Mouse (Mus musculus): Measurements from ENCODE around the gene Glra4.
"Not testable (repeated sequence)": the region's sequence is repeated elsewhere in the genome, so short reads cannot be mapped to it uniquely, and the experiment has no call there.

The Glra4 gene

GRCm38 (mm10) chrX:136732016-136732415, 47.9 kb downstream of the Glra4 start:
- DNase-seq (ENCODE audit: low spot score in 2 of 2), result no peak

GRCm38 (mm10) chrX:136714742-136715474, 65.0 kb downstream of the Glra4 start:
- not testable (repeated sequence) for DNase-seq (ENCODE audit: low spot score in 2 of 2)

- no peak for DNase-seq (ENCODE audit: low spot score in 2 of 2)
These were observed 71.2 kb downstream of the Glra4 start for GRCm38 (mm10) chrX:136708782-136709181.

GRCm38 (mm10) chrX:136708168-136708681, 71.7 kb downstream of the Glra4 start:
- DNase-seq (ENCODE audit: low spot score in 2 of 2), result peak in 1 of 2 experiments; percentile 28

All from urinary bladder, postnatal 4 days (tissue).